Mouse (Mus musculus) stomach, embryonic 14.5 days (tissue): ENCODE results near the gene Gm17361. TPM values are rescaled to one million over a fixed set of nuclear protein-coding genes. Genes with fewer than 3 reads are reported as not detected.
"Not testable (repeated sequence)": the region's sequence is repeated elsewhere in the genome, so short reads cannot be mapped to it uniquely, and the experiment has no call there.

Experiments used
- ATAC-seq: fragments of 200-750 bp; cut with Nextera tagmentation; 2 replicates; pipeline ENCODE4 v1.8.0; 2017; ENCODE audit warnings: low read depth, moderate TSS enrichment; ENCODE audit not compliant: insufficient number of reproducible peaks, insufficient read depth, low FRiP score
- H3K27ac ChIP-seq: fragments of 300-500 bp; sonication (generic); 2 replicates; pipeline ENCODE4 v1.5.1; 2014; ENCODE audit warnings: mild to moderate bottlenecking, low read length, moderate library complexity, mixed read lengths
- H3K27me3 ChIP-seq: fragments of 300-500 bp; sonication (generic); 2 replicates; pipeline ENCODE4 v1.6.1; 2014; ENCODE audit warnings: low read length, control low read depth, mixed read lengths; ENCODE audit not compliant: control insufficient read depth, insufficient read depth
- H3K36me3 ChIP-seq: fragments of 300-500 bp; sonication (generic); 2 replicates; pipeline ENCODE4 v1.6.1; 2014; ENCODE audit warnings: mild to moderate bottlenecking, control low read depth, low read length, moderate library complexity, mixed read lengths; ENCODE audit not compliant: control insufficient read depth, insufficient read depth
- H3K4me1 ChIP-seq: fragments of 300-500 bp; sonication (generic); 2 replicates; pipeline ENCODE4 v1.6.1; 2014; ENCODE audit warnings: low read length, control low read depth, mixed read lengths; ENCODE audit not compliant: control insufficient read depth, insufficient read depth
- H3K4me2 ChIP-seq: fragments of 300-500 bp; sonication (generic); replicated peaks from 2 replicates; pipeline ENCODE4 v1.6.1; 2014; ENCODE audit warnings: low read depth, low read length, control low read depth
- H3K4me3 ChIP-seq: fragments of 300-500 bp; sonication (generic); 2 replicates; pipeline ENCODE4 v1.5.1; 2014; ENCODE audit warnings: low read depth, low read length, control low read depth
- H3K9ac ChIP-seq: fragments of 300-500 bp; sonication (generic); replicated peaks from 2 replicates; pipeline ENCODE4 v1.6.1; 2014; ENCODE audit warnings: low read depth, mild to moderate bottlenecking, control low read depth, low read length, moderate library complexity, mixed read lengths
- H3K9me3 ChIP-seq: fragments of 300-500 bp; sonication (generic); 2 replicates; pipeline ENCODE4 v1.6.1; 2016; ENCODE audit warnings: low read depth, low read length, control low read depth; ENCODE audit not compliant: control insufficient read depth
- WGBS: fragments of 180-500 bp; shearing (Covaris S2); extraction: QIAGEN DNeasy Blood & Tissue Kit; methylation state at CpG from one replicate; pipeline ENCODE4 v1.1.7; 2014; 5-methylcytosine and 5-hydroxymethylcytosine counted together
- polyA plus RNA-seq: library from polyadenylated mRNA; unstranded; fragments of >200 nt; fragmentation: Nextera tagmentation; extraction: Ambion mirVana; gene quantifications from 2 replicates; pipeline ENCODE4 v1.2.1, GENCODE M21; 2014

The Gm17361 gene
- polyA plus RNA-seq: not detected in 2 replicates

- not testable (repeated sequence) for H3K4me3 ChIP-seq, H3K9me3 ChIP-seq, H3K27ac ChIP-seq, H3K4me2 ChIP-seq, H3K27me3 ChIP-seq, ATAC-seq, H3K9ac ChIP-seq, H3K36me3 ChIP-seq, H3K4me1 ChIP-seq
- WGBS: no CpG with 5 or more reads among the region's 4 CpGs
These were observed at the start of gene Gm17361 for GRCm38 (mm10) chrX:125003863-125004262. Gm17361 (plus strand) TSS chrX:125004163.
